Mouse (Mus musculus): ENCODE measurements around the gene Slc25a48. TPM values are rescaled to one million over a fixed set of nuclear protein-coding genes. Genes with fewer than 3 reads are reported as not detected.

Gene Slc25a48
- polyA plus RNA-seq, 3 experiments from 2014 or later: not detected

- ATAC-seq: no peak
Observed at GRCm38 (mm10) chr13:56513595-56513994, 75.4 kb downstream of the Slc25a48 start.

GRCm38 (mm10) chr13:56516311-56516710 lies 78.2 kb downstream of the Slc25a48 start:
- no peak for ATAC-seq

GRCm38 (mm10) chr13:56516816-56517215 lies 78.7 kb downstream of the Slc25a48 start:
- ATAC-seq: no peak

- ATAC-seq: peak; percentile 95
Observed at GRCm38 (mm10) chr13:56522081-56522820, 84.1 kb downstream of the Slc25a48 start, which contains the start of gene Fbxl21. Fbxl21 (plus strand) TSS chr13:56522472.

GRCm38 (mm10) chr13:56522821-56523167 lies 84.6 kb downstream of the Slc25a48 start:
- no peak for ATAC-seq

Other genes starting within 250 kb of the Slc25a48 start
- gene Neurog1, start 186.2 kb upstream of the Slc25a48 start, polyA plus RNA-seq (2017; shearing (Covaris generic)): not detected
- gene Cxcl14, start 141.8 kb upstream of the Slc25a48 start, polyA plus RNA-seq (2017; shearing (Covaris generic)): not detected
- gene Gm3045, start 11.8 kb upstream of the Slc25a48 start, polyA plus RNA-seq (2017; shearing (Covaris generic)): not detected
- not detected for gene Il9, start 43.9 kb downstream of the Slc25a48 start, polyA plus RNA-seq (2017; shearing (Covaris generic))
- gene Fbxl21, start 84.1 kb downstream of the Slc25a48 start, polyA plus RNA-seq (2017; shearing (Covaris generic)): 1 to 10 TPM in 2 of 3 experiments, under 1 TPM in 1; 0.23 to 2.1 (median 1.5) TPM
- not detected for gene Lect2, start 110.1 kb downstream of the Slc25a48 start, polyA plus RNA-seq (2017; shearing (Covaris generic))
- gene Tgfbi, start 171.2 kb downstream of the Slc25a48 start, polyA plus RNA-seq (2017; shearing (Covaris generic)): 1 to 10 TPM in 1 of 3 experiments, under 1 TPM in 1, not detected in 1; 0.41 to 1.1 TPM

Measured in inflammation-experienced regulatory T-cells, adult 6 months (primary cell).